Mouse (Mus musculus) gastrocnemius, postnatal 14 days (tissue): ENCODE results near the gene Tnpo2. TPM values are rescaled to one million over a fixed set of nuclear protein-coding genes. Genes with fewer than 3 reads are reported as not detected.
"Not testable (repeated sequence)": the region's sequence is repeated elsewhere in the genome, so short reads cannot be mapped to it uniquely, and the experiment has no call there.

Experiments used
- DNase-seq: peaks from one replicate; pipeline ENCODE4 v3.0.0; 2021; ENCODE audit warnings: mixed read lengths
- intact Hi-C: fragments of 180-260 bp; cut with DNase I; formaldehyde crosslinking; loops from one replicate; pipeline ENCODE4 v1.15.1; 2025; ENCODE audit warnings: low total_unique reads
- total RNA-seq, 2 experiments: library from RNA; stranded (reverse); gene quantifications; 2 replicates each; pipeline ENCODE4 v1.2.3; 2021

Tnpo2 gene
- total RNA-seq, 2 experiments from 2014 or later = 24.6 to 27.9 TPM

GRCm38 (mm10) chr8:85067155-85067554, 30.4 kb downstream of the Tnpo2 start:
- intact Hi-C loops = no loop called here

DNA sequence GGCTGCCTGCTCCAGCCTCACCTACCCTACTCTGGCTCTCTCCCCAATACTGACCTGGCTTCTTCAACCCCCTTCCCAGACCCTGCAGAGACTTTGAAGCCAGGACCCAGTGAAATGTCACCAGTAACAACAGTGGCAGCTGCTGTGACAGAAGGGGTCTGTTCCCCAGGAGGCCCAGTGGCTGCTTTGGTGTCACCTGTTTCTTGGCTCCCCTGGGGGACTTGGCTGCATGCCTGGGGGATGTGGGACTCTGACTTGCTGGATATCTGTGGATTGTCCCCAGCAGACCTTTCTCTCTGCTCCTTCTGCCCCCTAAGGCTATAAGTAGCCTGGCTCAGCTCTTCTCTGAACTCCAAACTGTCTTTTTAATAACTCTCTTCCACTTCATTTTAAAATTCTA, 31.3 kb downstream of the Tnpo2 start, which contains the start of gene Gm5741:
TSS of gene Gm5741 (minus strand) at position 1 of the 400 bp plus-strand sequence.
- intact Hi-C loops = no loop called here
- no peak for DNase-seq

More at GRCm38 (mm10) chr8:85067155-85067554, 30.4 kb downstream of the Tnpo2 start:
- no peak for DNase-seq

- no peak for DNase-seq
- intact Hi-C loops = no loop called here
Observed at GRCm38 (mm10) chr8:85071041-85071440, 34.3 kb downstream of the Tnpo2 start.

GRCm38 (mm10) chr8:85071514-85072281, 35.0 kb downstream of the Tnpo2 start, which contains the start of gene Dhps:
TSS of gene Dhps (plus strand) at chr8:85071757.
- peak; percentile 92 for DNase-seq
- intact Hi-C loops = no loop called here

- no peak for DNase-seq
- intact Hi-C loops = no loop called here
Observed at GRCm38 (mm10) chr8:85072364-85072929, 35.7 kb downstream of the Tnpo2 start.

DNA sequence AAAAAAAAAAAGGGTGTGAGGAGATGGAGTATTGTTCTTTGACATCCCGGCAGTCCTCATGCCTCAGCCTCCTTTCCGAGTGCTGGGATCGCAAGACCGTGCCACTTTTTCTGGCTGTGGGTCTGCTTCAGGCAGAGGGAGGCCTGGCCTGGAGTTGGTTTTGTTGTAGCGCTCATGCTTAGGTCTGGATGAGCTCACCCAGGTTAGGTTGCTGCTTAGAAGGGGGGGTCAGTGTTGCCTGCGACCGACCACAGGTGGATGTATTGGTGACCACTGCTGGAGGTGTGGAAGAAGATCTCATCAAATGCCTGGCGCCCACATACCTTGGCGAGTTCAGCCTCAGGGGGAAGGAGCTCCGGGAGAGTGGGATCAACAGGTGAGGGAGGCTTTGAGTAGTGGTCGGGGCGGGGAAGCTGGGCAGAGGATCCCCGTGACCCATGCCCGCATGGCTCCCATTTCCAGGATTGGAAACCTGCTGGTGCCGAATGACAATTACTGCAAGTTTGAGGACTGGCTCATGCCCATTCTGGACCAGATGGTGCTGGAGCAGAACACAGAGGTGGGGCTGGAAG, 36.4 kb downstream of the Tnpo2 start:
- intact Hi-C loops = no loop called here
- no peak for DNase-seq

GRCm38 (mm10) chr8:85074167-85074566, 37.5 kb downstream of the Tnpo2 start:
- no peak for DNase-seq
- intact Hi-C loops = no loop called here

- intact Hi-C loops = no loop called here
- DNase-seq = no peak
Observed at GRCm38 (mm10) chr8:85074617-85075016, 37.9 kb downstream of the Tnpo2 start.

DNA sequence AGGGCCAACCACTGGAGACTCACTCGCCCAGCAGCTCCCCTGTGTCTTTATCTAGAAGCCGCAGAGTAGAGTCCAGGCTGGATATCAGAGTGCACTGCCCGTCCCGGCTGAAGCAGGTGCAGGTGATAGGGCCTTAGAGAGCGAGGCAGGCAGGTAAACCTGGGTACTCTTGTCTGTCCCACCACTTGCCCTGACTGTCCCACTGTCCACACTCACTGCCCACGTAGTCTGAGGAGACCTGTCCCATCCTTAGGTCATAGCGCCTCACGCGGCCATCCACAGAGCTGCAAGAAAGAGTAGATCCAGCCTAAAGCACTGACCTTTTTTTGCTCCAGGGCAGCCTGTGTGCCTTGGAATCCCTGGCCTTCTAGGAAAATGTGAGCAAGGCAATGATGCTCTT, 39.3 kb downstream of the Tnpo2 start:
- DNase-seq = no peak
- intact Hi-C loops = no loop called here

DNA sequence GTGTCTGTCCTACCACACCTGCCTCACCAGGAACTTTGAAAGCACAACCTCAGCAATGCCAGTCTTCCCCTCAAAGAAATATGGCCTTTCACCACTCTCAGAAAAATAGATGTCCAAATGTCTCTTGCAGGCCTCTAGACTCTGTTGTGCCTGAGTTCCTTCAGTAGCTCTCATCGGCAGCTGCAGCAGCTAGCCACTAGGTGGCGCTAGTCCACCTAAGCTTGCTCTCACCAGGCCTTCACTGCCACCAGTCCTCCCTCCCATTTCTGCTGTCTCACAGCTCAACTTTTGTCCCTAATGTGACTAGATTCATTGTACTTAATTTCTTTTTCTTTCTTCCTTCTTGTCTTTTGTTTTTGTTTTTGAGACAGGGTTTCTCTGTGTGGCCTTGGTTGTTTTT, 40.3 kb downstream of the Tnpo2 start:
- DNase-seq = peak; percentile 77
- intact Hi-C loops = no loop called here

- DNase-seq = peak; percentile 37
Observed at GRCm38 (mm10) chr8:85080214-85080531, 43.5 kb downstream of the Tnpo2 start.

DNA sequence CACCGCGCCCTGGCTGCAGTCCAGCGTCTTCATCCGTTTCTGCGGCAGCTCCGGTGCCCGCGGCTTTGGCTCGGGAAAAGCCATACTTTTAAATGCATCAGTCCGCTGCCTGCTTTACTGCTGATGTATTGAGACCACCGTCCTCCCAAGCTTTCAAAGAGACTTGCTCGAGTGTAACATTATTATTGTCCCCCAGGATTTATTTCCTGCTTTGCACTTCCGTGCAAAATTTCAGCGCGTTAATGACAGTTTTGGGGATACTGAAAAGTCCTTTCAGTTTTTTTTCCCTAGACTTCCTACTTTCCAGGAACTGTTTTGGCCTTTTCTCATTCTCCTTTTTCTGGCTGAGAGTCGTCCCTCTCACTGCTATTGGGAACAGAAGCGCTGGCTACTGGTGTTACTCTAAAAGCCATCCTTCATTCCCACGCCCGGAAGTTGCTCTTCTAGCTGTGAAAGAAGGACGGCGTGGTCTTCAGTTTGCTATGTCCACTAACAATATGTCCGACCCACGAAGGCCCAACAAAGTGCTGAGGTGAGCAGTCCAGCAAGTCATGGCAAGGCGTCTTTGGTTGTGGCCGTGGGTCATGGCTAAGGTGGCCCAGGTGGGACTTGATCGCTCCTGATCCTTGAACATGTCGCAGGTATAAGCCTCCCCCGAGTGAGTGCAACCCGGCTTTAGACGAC, 44.0 kb downstream of the Tnpo2 start, which contains the start of gene Wdr83os:
TSS of gene Wdr83os (plus strand) at position 209 of the 684 bp plus-strand sequence.
- intact Hi-C loops = loop anchor here (10.0 kb wide), 2 partner anchors 94 to 314 kb away; no protein-coding TSS in a partner anchor
- no peak for DNase-seq

More at GRCm38 (mm10) chr8:85080214-85080531, 43.5 kb downstream of the Tnpo2 start:
- intact Hi-C loops = loop anchor here (10.0 kb wide), 2 partner anchors 95 to 315 kb away; no protein-coding TSS in a partner anchor

GRCm38 (mm10) chr8:85081216-85081555, 44.5 kb downstream of the Tnpo2 start, which contains the start of gene Wdr83:
TSS of gene Wdr83 (minus strand) at chr8:85081306.
- peak; percentile 39 for DNase-seq
- intact Hi-C loops = loop anchor here (10.0 kb wide), 2 partner anchors 94 to 314 kb away; no protein-coding TSS in a partner anchor

GRCm38 (mm10) chr8:85082169-85082568, 45.5 kb downstream of the Tnpo2 start:
- intact Hi-C loops = loop anchor here (10.0 kb wide), 2 partner anchors 93 to 313 kb away; no protein-coding TSS in a partner anchor
- not testable (repeated sequence) for DNase-seq

- intact Hi-C loops = loop anchor here (10.0 kb wide), 2 partner anchors 92 to 312 kb away; no protein-coding TSS in a partner anchor
- peak; percentile 90 for DNase-seq
Observed at GRCm38 (mm10) chr8:85083108-85083813, 46.5 kb downstream of the Tnpo2 start, which contains the start of gene Man2b1. TSS of gene Man2b1 (plus strand) at chr8:85083270.

GRCm38 (mm10) chr8:85084633-85085032, 47.9 kb downstream of the Tnpo2 start:
- intact Hi-C loops = loop anchor here (10.0 kb wide), 2 partner anchors 90 to 310 kb away; no protein-coding TSS in a partner anchor
- no peak for DNase-seq

GRCm38 (mm10) chr8:85086238-85086637, 49.5 kb downstream of the Tnpo2 start:
- intact Hi-C loops = loop anchor here (10.0 kb wide), 2 partner anchors 89 to 309 kb away; no protein-coding TSS in a partner anchor
- no peak for DNase-seq

DNA sequence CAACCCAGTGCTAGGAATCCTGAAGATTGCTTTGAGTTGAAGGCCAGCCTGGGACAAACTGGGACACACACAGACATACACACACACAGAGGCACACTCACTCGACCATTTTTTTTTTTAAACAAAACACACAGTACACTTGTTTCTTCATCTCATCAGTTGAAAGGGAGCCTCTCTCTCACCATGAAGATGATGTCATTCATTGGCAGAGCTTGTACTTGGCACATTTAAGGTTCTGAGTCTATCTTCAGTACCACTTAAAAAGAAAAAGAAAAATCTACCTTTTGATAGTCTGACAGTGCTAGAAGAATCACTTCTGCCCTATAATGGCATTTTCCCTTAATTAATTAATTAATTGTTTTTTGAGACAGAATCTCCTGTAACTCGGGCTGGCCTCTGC, 52.1 kb downstream of the Tnpo2 start:
- intact Hi-C loops = loop anchor here (10.0 kb wide), 2 partner anchors 86 to 306 kb away; no protein-coding TSS in a partner anchor
- DNase-seq = no peak

- DNase-seq = no peak
- intact Hi-C loops = no loop called here
Observed at GRCm38 (mm10) chr8:85090856-85091255, 54.1 kb downstream of the Tnpo2 start.
